Mouse (Mus musculus) ES-E14 (cell line): ENCODE results near the gene Il3. TPM values are rescaled to one million over a fixed set of nuclear protein-coding genes. Genes with fewer than 3 reads are reported as not detected.

Experiments used
- DNase-seq: peaks from one replicate; pipeline ENCODE4 v3.0.0-alpha.2; 2013; ENCODE audit warnings: low read depth, low spot score
- H3K27ac ChIP-seq: 2 replicates; pipeline ENCODE4 v1.5.1; 2012; ENCODE audit warnings: low read depth, mild to moderate bottlenecking, low read length, moderate library complexity, mixed read lengths; ENCODE audit not compliant: poor library complexity, insufficient read depth, severe bottlenecking
- H3K36me3 ChIP-seq: 2 replicates; pipeline ENCODE4 v1.6.1; 2012; ENCODE audit warnings: mild to moderate bottlenecking, low read length, moderate library complexity, mixed read lengths; ENCODE audit not compliant: control insufficient read depth, poor library complexity, insufficient read depth, severe bottlenecking
- H3K4me1 ChIP-seq, 2 experiments: fragments of 150-350 bp in 1 of 2; sonication (generic) in 1 of 2; 2 replicates each; pipeline ENCODE4 v1.6.1; 2012; ENCODE audit warnings: low read length in 2 of 2, mild to moderate bottlenecking in 1 of 2, mixed read lengths in 1 of 2; ENCODE audit not compliant: control insufficient read depth in 2 of 2, insufficient read depth in 2 of 2, poor library complexity in 1 of 2
- H3K4me3 ChIP-seq, 2 experiments: fragments of 150-350 bp in 1 of 2; sonication (generic) in 1 of 2; 2 replicates each; pipeline ENCODE4 v1.5.1; 2012; ENCODE audit warnings: low read length in 2 of 2, low read depth in 1 of 2, mild to moderate bottlenecking in 1 of 2, mixed read lengths in 1 of 2; ENCODE audit not compliant: insufficient read depth in 1 of 2, poor library complexity in 1 of 2, severe bottlenecking in 1 of 2
- H3K9ac ChIP-seq: 2 replicates; pipeline ENCODE4 v1.6.1; 2012; ENCODE audit warnings: low read depth, mild to moderate bottlenecking, low read length, mixed read lengths; ENCODE audit not compliant: poor library complexity, insufficient read depth, severe bottlenecking
- H3K9me3 ChIP-seq: fragments of 150-350 bp; sonication (generic); 2 replicates; pipeline ENCODE4 v1.6.1; 2012; ENCODE audit warnings: low read depth, mild to moderate bottlenecking, low read length; ENCODE audit not compliant: control insufficient read depth, insufficient read depth
- CHD2 ChIP-seq: IDR thresholded peaks from 2 replicates; pipeline ENCODE4 v1.6.1; 2014; ENCODE audit warnings: mild to moderate bottlenecking, low read depth, low read length, inconsistent platforms
- HCFC1 ChIP-seq: IDR thresholded peaks from 2 replicates; pipeline ENCODE4 v1.6.1; 2012; ENCODE audit warnings: low read length, inconsistent platforms, borderline replicate concordance; ENCODE audit not compliant: insufficient read depth
- MAFK ChIP-seq: IDR thresholded peaks from 2 replicates; pipeline ENCODE4 v1.6.1; 2014; ENCODE audit warnings: mild to moderate bottlenecking, low read depth, low read length, inconsistent platforms; ENCODE audit not compliant: insufficient read depth
- ZC3H11A ChIP-seq: IDR thresholded peaks from 2 replicates; pipeline ENCODE4 v1.6.1; 2012; ENCODE audit warnings: low read depth, mild to moderate bottlenecking, inconsistent platforms, low read length, borderline replicate concordance
- ZNF384 ChIP-seq: IDR thresholded peaks from 2 replicates; pipeline ENCODE4 v1.6.1; 2012; ENCODE audit warnings: low read depth, low read length, inconsistent platforms
- in situ Hi-C, 2 experiments: fragments of 600-800 bp; cut with MboI; formaldehyde crosslinking; loops; one replicate each; pipeline ENCODE4 v1.15.1; 2025; ENCODE audit warnings: low sequenced_read_pairs in 2 of 2, inconsistent platforms in 1 of 2; ENCODE audit not compliant: unreplicated experiment in 2 of 2
- total RNA-seq: library from RNA; depleted of rRNA; stranded (reverse); fragments of 300-350 nt; gene quantifications from 2 replicates; pipeline ENCODE4 v1.2.3, GENCODE M21; 2012; rRNA removed

Gene Il3
- total RNA-seq: not detected in 2 replicates

DNA sequence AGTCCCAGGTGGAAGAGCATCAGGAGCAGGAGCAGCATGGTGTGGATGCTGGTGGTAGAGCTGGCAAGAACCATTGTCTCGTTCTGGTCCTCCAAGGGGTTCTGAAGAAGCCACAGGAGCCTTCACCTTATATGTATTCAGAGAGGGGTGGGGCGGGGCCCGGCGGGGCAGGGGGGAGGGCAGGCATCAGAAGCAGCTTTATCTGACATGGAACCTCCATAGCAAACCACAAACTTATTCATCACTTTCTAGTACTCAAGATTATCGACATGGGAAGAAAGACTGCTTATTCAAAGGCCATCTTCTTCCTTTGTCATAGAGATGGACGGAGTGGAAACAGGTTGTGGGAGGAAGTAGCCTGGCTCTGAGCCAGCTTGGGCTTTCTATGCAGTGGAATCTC lies at the start of gene Il3:
Gene Il3 (minus strand): TSS at position 101 of the 400 bp plus-strand sequence.
- TF ChIP-seq MAFK (no peak), CHD2 (no peak), ZC3H11A (no peak), ZNF384 (no peak), HCFC1 (no peak)
- Histone ChIP-seq H3K4me1 (no peaks in the 10 kb centered on the region; a peak in 1 of 4 replicates), H3K36me3 (no peaks in the 10 kb centered on the region), H3K27ac (no peak within 1 kb of the TSS), H3K9ac (no peak within 1 kb of the TSS), H3K9me3 (no peaks in the 10 kb centered on the region), H3K4me3 (no peak within 1 kb of the TSS)
- in situ Hi-C loops: no loop called here
- DNase-seq: no peak

GRCm38 (mm10) chr11:54315336-54315735 lies 48.3 kb upstream of the Il3 start:
- Histone ChIP-seq H3K36me3 (no peaks in the 10 kb centered on the region), H3K4me1 (peaks cover 9 to 13% of the 10 kb centered on the region in 2 experiments; a peak in 3 of 4 replicates), H3K9ac (no peak overlapping the region), H3K9me3 (no peaks in the 10 kb centered on the region), H3K27ac (no peak overlapping the region), H3K4me3 (no peak overlapping the region)
- in situ Hi-C loops: no loop called here
- no peak for DNase-seq
- TF ChIP-seq CHD2 (no peak), HCFC1 (no peak), MAFK (no peak), ZC3H11A (no peak)

DNA sequence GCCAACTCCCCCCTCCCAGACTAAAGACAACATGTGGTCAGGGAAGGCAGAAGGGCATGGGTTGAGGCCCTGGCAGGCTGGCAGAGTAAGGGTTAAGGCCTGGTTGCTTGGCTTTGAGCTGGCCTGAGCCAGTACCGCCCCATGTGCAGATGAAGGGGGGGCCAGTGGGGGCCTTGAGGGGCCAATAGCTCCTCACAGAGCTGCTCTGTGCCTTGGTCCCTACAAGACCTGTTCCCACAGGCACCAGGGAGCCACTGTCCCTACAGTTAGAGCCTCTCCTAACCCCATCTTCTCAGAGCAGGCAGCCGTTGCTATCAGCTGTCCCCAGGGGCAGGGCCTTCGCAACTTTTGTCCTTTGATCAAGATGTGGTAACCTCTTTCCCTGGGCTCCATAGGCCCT lies 47.7 kb upstream of the Il3 start:
- peaks cover 9 to 15% of the 10 kb centered on the region in 2 experiments; a peak in 3 of 4 replicates for H3K4me1 ChIP-seq

DNA sequence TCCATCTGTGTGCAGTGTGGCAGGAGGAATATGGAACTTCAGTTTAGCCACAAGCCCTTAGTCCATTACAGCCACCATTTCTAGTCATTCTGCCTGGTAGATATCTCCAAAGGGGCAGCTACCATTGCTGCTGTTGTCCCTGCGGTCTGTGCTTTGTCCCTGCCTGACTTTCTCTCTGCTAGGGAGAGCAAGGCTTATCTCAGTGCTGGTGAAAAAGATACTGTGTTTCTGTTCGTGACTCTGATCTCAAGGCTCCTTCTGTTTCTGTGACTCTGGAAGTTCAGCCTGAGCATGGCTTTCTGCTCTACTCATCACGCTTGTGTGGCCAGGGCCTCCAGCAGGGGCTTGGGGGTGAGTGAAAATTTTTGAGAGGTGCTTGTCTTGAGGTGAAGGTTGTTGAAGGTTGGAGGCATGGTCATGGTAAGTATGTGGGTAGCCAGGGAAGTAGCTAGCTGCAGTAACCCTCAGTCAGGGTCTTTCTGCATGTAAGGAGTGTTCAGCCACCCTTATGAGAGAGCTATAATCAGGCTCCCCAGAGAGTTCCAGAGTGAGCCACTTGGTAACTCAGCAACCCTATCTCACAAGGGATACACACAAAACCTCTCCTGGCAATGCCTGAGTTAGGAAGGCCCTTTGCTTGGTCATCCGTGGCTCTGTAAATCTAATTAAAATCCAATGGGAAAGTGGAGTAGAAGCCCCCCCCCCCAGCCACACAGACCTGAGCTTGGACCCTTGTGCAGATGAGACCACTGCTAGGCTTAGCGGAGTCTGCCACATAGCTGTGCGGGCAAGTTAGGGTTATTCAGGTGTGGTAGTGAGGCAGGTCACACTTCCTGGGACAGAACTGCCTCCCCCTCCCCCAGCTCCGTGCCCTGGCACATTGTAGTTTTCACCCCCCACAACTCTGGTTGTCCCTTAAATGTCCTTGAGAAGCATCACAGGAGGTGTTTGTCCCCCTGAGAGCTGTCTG lies 46.6 kb upstream of the Il3 start:
- no peak overlapping the region for H3K27ac ChIP-seq
- in situ Hi-C loops: no loop called here
- no peak for DNase-seq
- H3K36me3 ChIP-seq: no peaks in the 10 kb centered on the region
- no peak overlapping the region for H3K9ac ChIP-seq
- peaks cover 9 to 15% of the 10 kb centered on the region in 2 experiments; a peak in 3 of 4 replicates for H3K4me1 ChIP-seq
- H3K4me3 ChIP-seq: no peak overlapping the region
- no peaks in the 10 kb centered on the region for H3K9me3 ChIP-seq
- no peak for TF ChIP-seq HCFC1
- TF ChIP-seq ZC3H11A: no peak
- no peak for TF ChIP-seq MAFK
- TF ChIP-seq ZNF384: no peak
- TF ChIP-seq CHD2: no peak

More for the DNA sequence above, 47.7 kb upstream of the Il3 start:
- H3K4me3 ChIP-seq: no peak overlapping the region
- no peak for DNase-seq
- no peak for TF ChIP-seq CHD2
- TF ChIP-seq ZC3H11A: no peak
- TF ChIP-seq ZNF384: no peak
- no peak overlapping the region for H3K9ac ChIP-seq
- in situ Hi-C loops: no loop called here
- H3K36me3 ChIP-seq: no peaks in the 10 kb centered on the region
- H3K27ac ChIP-seq: no peak overlapping the region; the same call in 1 of the 2 replicates
- H3K9me3 ChIP-seq: no peaks in the 10 kb centered on the region
